Mouse (Mus musculus) small intestine, adult 2 months (tissue): ENCODE measurements around the gene Bcl2l13. TPM values are rescaled to one million over a fixed set of nuclear protein-coding genes. Genes with fewer than 3 reads are reported as not detected.
"Not testable (repeated sequence)": the region's sequence is repeated elsewhere in the genome, so short reads cannot be mapped to it uniquely, and the experiment has no call there.

ENCODE experiments used
- H3K27ac ChIP-seq: fragments of 200-500 bp; 2 replicates; pipeline ENCODE4 v1.5.1; 2012; ENCODE audit warnings: low read depth, low read length, control low read depth, inconsistent platforms; ENCODE audit not compliant: insufficient read depth
- H3K27me3 ChIP-seq: fragments of 200-500 bp; 2 replicates; pipeline ENCODE4 v1.6.1; 2012; ENCODE audit warnings: mild to moderate bottlenecking, moderate library complexity, low read length, inconsistent platforms; ENCODE audit not compliant: control insufficient read depth, insufficient read depth
- H3K36me3 ChIP-seq: fragments of 200-500 bp; 2 replicates; pipeline ENCODE4 v1.6.1; 2012; ENCODE audit warnings: mild to moderate bottlenecking, low read length, control low read depth, inconsistent platforms; ENCODE audit not compliant: control insufficient read depth, insufficient read depth
- H3K4me1 ChIP-seq: fragments of 200-500 bp; 2 replicates; pipeline ENCODE4 v1.6.1; 2012; ENCODE audit warnings: low read length, inconsistent platforms, mixed read lengths; ENCODE audit not compliant: control insufficient read depth, insufficient read depth, insufficient read length
- H3K4me3 ChIP-seq: fragments of 200-500 bp; 2 replicates; pipeline ENCODE4 v1.5.1; 2012; ENCODE audit warnings: low read depth, mild to moderate bottlenecking, control low read depth, inconsistent platforms, low read length, moderate library complexity
- CTCF ChIP-seq: fragments of 200-500 bp; IDR thresholded peaks from 2 replicates; pipeline ENCODE4 v1.5.1; 2012; ENCODE audit warnings: low read depth, mild to moderate bottlenecking, control low read depth, inconsistent platforms, low read length, moderate library complexity, mixed read lengths; ENCODE audit not compliant: insufficient replicate concordance, insufficient read length; ENCODE audit errors: extremely low read depth
- POLR2A ChIP-seq: fragments of 200-500 bp; IDR thresholded peaks from 2 replicates; pipeline ENCODE4 v1.6.1; 2012; ENCODE audit warnings: low read depth, mild to moderate bottlenecking, control low read depth, inconsistent platforms, low read length, moderate library complexity
- WGBS: fragments of 180-500 bp; shearing (Covaris S2); methylation state at CpG from one replicate; pipeline ENCODE4 v1.1.7; 2018; 5-methylcytosine and 5-hydroxymethylcytosine counted together
- polyA plus RNA-seq: library from polyadenylated mRNA; depleted of rRNA; stranded (reverse); fragments of >200 nt; gene quantifications from 2 replicates; pipeline ENCODE4 v1.2.3, GENCODE M21; 2012

Gene Bcl2l13
- polyA plus RNA-seq, 1 experiment = 9.3 TPM

DNA sequence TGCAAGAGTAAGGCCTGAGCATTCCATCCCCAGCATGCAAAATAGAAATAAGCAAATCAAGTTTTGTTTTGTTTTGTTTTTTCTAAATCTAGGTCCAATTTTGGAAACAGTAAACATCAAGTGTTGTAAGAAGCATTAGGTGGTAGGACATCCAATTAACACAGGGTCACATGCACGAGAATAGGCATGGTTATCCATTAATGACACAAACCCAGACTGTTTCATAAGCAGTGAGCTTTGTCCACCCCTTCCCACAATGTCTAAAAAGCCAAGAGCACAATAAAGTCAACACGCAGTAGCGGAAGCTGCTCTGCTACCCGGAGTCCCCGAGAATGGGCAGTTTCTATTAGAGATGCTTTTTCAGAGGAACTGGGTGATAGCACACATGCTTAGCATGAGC lies 69.1 kb downstream of the Bcl2l13 start:
- no peak overlapping the region for H3K27ac ChIP-seq
- no peak overlapping the region for H3K4me3 ChIP-seq
- no peaks in the 10 kb centered on the region; the same call in 1 of the 2 replicates for H3K36me3 ChIP-seq
- TF ChIP-seq CTCF (no peak), POLR2A (no peak)
- peaks cover 12% of the 10 kb centered on the region for H3K4me1 ChIP-seq
- H3K27me3 ChIP-seq = no peaks in the 10 kb centered on the region
- 75% methylated on average over 5 of the region's 5 CpGs for WGBS

DNA sequence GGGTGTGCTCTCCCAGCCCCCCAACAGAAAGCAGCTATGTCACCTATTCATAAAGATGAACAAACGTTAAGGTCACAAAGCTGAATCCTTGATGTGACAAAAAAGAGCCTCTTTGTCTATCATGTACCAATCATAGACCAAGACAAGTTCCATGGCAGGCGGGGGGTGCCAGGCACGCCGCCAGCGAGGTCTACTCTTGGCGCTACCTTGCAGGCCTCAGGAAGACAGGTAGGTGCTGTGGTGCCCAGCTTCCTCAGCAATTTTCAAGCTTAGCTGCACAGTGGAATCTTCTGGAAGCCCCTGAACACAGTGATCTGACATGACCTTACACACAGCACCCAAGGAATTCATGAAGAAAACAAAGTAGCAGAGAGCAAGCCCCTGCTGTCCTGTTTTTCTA lies 70.5 kb downstream of the Bcl2l13 start:
- no peaks in the 10 kb centered on the region for H3K27me3 ChIP-seq

DNA sequence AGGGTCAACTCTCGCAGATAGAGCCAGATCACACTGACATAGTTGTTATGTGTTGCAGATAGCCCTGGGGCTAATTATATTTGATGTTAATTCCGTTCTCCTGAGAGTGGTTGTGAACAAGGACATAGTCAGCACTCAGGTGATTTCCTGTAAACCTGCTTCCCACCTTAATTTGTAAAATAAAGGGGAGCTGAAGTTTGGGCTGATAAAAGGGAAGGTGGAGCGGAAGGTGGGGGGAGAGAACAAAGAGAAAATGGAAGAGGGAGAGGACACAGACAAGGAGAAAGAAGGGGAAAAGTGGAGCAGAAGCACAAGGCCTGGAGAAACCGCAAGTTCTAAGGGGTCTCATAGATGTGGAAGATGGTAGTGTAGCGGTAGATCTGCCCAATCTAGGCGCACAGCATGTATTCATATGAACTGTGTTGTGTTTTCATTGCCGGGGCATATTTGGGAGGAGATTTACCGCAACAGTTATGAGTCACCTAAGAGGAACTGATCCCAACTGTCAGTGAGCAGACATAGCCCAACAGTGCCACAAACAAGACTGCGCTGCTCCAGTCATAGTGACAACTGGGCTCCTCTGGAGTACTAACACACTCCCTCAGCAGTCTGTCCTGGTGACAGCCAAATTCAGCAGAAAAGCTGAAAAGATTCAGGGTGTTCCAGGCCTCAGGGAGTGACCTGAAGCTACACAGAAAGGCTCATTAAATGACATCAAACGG lies 72.0 kb downstream of the Bcl2l13 start:
- not testable (repeated sequence) for H3K27ac ChIP-seq, H3K4me3 ChIP-seq, H3K36me3 ChIP-seq, H3K27me3 ChIP-seq
- H3K4me1 ChIP-seq = peaks cover 21% of the 10 kb centered on the region
- 89% methylated on average over 10 of the region's 10 CpGs for WGBS

More for the DNA sequence above, 70.5 kb downstream of the Bcl2l13 start:
- H3K4me3 ChIP-seq = no peak overlapping the region
- 91% methylated on average over 6 of the region's 6 CpGs for WGBS
- TF ChIP-seq CTCF = no peak
- H3K27ac ChIP-seq = no peak overlapping the region
- H3K36me3 ChIP-seq = no peaks in the 10 kb centered on the region; the same call in 1 of the 2 replicates
- H3K4me1 ChIP-seq = peaks cover 20% of the 10 kb centered on the region

DNA sequence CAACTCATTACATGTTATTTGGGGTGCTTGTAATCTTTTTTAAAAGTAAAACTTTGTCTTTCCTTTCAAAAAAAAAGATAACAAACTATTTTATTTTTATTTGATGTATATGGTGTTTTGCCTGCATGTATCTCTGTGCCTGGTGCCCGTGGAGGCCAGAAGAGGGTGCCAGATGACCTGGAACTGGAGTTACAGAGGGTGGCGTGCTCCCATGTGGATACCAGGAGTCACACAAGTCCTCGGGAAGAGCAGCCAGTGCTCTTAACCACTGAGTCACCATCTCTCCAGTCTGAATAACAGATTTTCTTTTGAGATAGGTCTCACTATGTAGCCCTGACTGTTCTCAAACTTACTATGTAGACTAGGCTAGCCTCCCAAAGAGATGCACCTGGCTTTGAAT lies 73.5 kb downstream of the Bcl2l13 start:
- Histone ChIP-seq H3K27ac (no peak overlapping the region), H3K27me3 (no peaks in the 10 kb centered on the region), H3K36me3 (no peaks in the 10 kb centered on the region; the same call in 1 of the 2 replicates), H3K4me3 (no peak overlapping the region), H3K4me1 (peaks cover 24% of the 10 kb centered on the region; the same call in 1 of the 2 replicates)
- 90% methylated on average over 3 of the region's 3 CpGs for WGBS
- no peak for TF ChIP-seq POLR2A
- TF ChIP-seq CTCF = no peak

DNA sequence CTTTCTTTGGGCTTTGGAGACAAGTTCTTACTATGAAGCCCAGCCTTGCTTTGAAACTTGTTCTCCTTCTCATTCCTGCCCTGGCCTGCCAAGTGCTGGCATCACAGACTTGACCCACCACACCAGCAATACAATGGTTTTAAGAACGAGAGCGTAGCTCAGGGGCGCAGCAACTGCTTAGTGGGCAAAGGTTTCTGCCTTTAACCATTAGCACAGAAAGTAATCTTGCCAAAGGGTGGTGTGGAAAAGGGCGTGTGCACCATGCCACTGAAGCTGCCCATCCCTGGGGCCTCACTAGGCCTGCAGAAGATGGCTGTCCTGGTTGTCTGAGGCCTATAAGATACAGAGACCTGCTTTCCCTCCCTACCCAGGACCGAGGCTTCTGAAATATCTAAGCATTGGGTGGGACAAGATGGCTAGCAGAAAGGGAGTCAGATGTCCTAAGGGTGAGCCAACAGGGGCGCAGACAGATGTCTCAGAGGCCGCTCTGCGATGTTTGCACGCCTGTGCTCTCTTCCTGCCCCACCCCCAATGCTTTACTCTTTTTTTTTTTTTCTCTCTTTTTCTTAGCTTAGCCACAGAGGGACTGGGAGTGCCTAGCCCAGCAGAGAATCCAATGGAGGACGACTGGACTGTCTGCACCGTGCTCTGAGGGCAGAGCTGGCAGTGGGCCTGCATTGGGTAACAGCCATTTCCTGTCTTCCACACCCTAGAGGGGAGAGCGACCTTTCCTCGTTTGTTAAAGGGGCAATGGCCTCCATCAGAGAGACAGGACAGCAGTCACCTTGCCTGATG lies 75.4 kb downstream of the Bcl2l13 start:
- no peaks in the 10 kb centered on the region for H3K27me3 ChIP-seq
- no peak overlapping the region for H3K4me3 ChIP-seq
- peak overlapping the region; percentile 28 for H3K27ac ChIP-seq
- TF ChIP-seq POLR2A (no peak), CTCF (no peak)
- H3K36me3 ChIP-seq = no peaks in the 10 kb centered on the region; the same call in 1 of the 2 replicates
- peaks cover 40% of the 10 kb centered on the region for H3K4me1 ChIP-seq
- 38% methylated on average over 13 of the region's 13 CpGs for WGBS

DNA sequence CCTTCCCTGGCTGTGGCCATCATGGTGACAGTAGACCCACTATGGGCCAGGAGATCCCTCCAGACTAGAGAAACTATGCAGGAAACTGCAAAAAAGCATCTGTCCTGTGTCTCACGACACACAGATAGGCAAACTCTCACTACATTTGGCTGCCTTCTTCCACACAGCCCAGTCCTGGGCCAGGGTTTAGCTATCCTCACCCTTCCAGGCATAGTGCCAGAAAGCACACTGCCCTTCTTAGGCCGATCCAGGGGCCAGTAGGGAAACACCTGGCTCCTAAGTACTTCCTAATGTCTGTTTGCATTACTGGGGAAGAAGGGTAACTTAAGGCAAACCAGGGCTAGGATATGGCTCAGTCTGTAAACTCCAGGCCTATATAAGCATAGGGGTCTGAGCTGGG lies 76.9 kb downstream of the Bcl2l13 start:
- no peaks in the 10 kb centered on the region for H3K36me3 ChIP-seq
- TF ChIP-seq POLR2A = no peak
- TF ChIP-seq CTCF = no peak
- peak overlapping the region; percentile 17; the same call in 1 of the 2 replicates for H3K27ac ChIP-seq
- 11% methylated on average over 2 of the region's 2 CpGs for WGBS
- H3K4me3 ChIP-seq = no peak overlapping the region
- H3K4me1 ChIP-seq = peaks cover 40% of the 10 kb centered on the region
- no peaks in the 10 kb centered on the region for H3K27me3 ChIP-seq

DNA sequence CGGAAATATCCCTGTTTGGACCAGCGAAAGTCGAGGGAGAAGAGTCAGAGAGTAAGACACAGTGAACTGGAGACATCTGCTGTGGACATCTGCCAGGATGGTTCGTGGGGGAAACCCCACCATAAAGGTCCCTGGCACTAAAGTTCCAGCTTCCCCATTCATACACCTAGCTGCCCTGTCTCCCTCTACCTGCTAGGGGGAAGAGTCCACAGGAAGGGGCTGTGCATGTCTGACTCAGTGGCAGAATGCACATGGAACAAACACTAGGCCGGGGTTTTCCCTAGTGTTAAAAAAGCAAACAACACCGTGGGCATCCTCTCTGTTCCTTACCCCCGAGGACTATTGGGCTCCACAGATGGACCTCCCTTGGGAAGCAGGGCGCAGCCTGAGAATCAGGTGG lies 77.8 kb downstream of the Bcl2l13 start:
- H3K36me3 ChIP-seq = no peaks in the 10 kb centered on the region

More for the DNA sequence above, 77.8 kb downstream of the Bcl2l13 start:
- no peak for TF ChIP-seq CTCF
- TF ChIP-seq POLR2A = no peak
- no peaks in the 10 kb centered on the region for H3K27me3 ChIP-seq
- H3K4me1 ChIP-seq = peaks cover 42% of the 10 kb centered on the region
- WGBS = 60% methylated on average over 8 of the region's 8 CpGs
- no peak overlapping the region for H3K27ac ChIP-seq
- H3K4me3 ChIP-seq = no peak overlapping the region
